Mouse (Mus musculus) spleen, adult 18-20 months (tissue): ENCODE data around the gene Knstrn.

Source experiments
- DNase-seq, 2 experiments: peaks; one replicate each; pipeline ENCODE4 v3.0.0; 2022; ENCODE audit warnings: mixed read lengths in 2 of 2

Knstrn gene

DNA sequence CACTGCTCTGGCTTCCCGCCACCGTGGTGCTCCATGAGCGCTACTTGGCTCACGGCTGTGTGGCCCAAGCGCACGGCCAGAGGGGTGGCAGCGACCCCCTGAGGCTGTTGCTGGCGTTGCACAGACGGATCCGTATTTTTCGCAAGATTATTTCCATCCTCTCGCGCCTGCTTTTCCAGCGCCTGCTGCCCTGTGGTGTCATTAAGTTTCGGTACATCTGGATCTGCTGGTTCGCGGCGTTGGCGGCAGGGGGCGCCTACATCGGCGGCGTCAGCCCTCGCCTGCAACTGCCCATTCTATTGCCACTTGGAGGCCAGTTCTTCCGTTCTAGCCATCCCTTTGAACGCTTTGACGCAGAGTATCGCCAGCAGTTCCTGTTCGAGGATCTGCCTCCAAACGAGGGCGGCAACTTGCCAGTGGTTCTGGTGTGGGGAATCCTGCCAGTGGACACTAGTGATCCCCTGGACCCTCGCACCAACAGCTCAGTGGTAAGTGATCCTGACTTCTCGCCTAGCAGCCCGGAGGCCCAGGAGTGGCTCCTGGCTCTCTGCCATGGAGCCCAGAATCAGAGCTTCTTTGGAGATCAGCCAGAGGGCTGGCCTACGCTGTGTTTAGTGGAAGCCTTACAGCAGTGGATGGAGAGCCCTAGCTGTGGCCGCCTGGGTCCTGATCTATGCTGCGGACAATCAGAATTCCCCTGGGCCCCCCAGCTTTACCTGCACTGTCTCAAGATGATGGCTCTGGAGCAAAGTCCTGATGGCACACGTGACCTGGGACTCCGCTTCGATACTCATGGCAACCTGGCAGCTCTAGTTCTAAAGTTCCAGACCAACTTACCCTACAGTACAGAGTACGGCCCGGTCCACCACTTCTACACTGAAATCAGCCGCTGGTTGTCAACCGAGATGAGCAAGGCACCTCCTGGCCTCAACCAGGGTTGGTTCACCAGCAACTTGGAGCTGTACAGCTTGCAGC is 23.0 kb upstream of the Knstrn start:
- DNase-seq, result peak in 1 of 2 experiments; percentile 35

DNA sequence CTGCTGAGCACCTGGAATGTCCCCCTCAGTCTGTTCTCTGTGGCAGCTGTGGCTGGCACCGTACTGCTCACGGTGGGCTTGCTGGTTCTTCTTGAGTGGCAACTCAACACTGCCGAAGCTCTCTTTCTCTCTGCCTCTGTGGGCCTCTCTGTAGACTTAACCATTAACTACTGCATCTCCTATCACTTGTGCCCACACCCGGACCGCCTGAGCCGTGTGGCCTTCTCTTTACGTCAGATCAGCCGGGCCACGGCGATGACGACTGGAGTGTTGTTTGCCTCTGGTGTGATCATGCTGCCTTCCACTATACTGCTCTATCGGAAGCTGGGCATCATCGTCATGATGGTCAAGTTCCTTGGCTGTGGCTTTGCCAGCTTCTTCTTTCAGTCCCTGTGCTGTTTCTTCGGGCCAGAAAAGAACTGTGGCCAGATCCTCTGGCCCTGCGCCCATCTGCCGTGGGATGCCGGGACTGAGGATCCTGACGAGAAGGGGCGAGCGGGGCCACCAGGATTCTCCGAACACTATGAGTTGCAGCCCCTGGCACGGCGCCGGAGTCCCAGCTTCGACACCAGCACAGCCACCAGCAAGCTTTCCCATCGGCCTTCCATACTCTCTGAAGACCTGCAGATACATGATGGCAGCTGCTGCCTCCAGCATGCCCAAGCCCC is 22.1 kb upstream of the Knstrn start:
- no peak for DNase-seq

DNA sequence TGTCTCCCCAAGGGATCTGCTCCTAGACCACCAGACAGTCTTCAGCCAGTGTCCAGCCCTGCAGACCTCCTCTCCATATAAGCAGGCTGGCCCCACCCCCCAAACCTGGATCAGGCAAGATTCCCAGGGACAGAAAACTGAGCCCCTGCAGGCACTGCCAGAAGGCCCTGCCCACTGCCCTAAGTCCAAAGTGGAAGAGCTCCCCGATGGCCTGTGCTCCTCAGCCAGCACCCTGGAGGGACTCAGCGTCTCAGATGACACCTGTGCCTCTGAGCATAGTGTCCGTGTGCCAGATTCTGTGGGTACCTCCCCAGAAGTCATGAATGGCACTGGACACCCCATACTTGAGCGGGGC is 21.6 kb upstream of the Knstrn start:
- DNase-seq, result no peak

DNA sequence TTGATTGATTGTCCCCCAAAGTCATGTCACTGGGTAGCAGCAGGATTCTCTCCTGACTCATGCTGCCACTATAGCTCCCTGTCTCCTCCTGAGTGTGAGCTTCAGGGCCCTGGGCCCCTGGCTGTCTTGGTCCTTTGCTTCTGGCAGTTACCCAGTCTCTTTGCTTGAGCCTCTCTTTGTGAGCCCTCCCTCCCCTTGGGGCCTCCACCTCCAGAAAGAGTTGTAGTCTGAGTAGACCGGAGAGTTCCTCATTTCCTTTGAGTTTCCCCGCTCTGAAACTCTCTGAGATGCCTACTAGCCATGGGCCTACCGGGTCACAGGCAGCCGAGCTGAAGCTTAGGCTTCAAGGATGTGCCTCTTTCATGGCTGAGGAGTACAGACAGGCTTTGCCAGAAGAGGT is 20.2 kb upstream of the Knstrn start:
- DNase-seq, result no peak

DNA sequence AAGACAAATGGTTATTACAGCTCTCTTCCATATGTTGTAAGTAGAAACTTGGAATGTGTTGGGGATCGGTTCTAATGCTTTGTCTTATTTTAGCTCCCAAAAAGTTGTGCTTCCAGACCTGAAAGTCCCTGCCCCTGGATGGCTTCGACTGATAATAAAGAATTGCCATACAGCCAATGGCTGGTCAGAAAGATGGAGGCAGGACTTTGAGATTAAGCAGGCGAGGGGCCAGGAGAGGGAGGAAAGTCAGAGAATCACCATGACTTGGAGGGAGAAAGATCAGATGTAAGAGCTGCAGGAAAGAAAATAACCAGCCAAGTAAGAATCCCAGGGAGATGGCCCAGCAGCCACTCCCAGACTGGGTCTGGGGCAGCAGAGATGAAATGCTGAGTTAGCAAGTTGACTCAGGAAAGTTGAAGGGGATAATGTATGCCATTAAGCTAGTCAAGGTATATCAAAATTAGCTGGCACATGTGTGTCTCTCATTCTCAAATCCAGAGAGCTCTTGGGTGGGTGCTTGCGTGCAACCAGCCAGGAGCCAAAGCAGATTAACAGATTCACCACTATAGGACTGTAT is 11.2 kb upstream of the Knstrn start:
- DNase-seq, result no peak

DNA sequence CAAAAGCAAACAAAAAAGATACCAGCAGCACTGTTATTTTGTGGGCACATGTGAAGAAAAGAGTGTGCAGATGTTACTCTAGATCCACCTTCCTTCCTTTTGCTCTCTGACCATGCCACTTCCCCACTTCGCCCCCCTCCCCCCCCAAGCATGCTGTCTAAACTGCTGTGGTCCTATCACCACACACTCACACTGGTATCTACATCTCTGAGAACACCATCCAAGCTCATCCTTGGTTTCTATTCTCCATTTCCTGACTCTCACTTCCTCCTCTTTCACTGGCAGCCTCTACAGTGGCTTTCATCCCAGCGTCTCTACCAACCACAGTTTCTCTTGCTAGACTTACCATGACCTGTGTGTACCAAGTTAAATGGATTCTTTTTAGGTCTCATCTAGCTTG is 9.3 kb upstream of the Knstrn start:
- DNase-seq, result no peak

DNA sequence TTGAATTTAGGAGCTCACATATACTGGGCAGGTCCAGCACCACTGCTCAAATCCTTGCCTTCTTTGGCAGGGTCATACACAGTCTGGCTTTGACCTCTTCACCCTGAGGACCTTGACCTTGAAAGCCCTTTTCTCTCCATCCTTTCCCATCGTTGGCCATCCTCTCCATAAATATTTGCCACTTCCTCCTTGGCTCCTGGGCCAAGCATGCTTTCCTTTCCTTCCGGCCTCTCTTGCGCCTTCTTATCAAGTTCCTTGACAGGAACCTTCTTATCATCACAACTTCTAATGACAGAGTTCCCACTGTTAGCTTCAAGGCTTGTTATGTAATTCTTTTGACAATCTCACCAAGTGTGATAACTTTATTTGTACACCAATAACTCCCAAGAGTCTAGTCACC is 8.7 kb upstream of the Knstrn start:
- no peak for DNase-seq

DNA sequence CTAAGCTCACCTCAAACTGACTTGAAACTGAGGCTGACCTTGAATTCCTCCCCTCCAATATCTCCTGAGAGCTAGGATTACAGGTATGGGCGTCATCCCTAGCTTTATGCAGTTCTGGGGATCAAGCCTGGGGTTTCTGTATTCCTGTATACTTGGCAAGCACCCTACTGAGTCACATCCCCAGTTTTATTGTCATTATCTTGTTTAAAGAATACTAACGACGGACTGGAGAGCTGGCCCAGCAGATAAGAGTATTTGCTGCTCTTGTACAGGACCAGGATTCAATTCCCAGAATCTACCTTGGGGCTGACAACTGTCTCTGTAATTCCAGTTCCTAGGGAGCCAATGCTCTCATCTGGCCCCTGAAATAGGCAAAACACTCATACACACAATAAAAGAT is 8.0 kb upstream of the Knstrn start:
- no peak for DNase-seq

DNA sequence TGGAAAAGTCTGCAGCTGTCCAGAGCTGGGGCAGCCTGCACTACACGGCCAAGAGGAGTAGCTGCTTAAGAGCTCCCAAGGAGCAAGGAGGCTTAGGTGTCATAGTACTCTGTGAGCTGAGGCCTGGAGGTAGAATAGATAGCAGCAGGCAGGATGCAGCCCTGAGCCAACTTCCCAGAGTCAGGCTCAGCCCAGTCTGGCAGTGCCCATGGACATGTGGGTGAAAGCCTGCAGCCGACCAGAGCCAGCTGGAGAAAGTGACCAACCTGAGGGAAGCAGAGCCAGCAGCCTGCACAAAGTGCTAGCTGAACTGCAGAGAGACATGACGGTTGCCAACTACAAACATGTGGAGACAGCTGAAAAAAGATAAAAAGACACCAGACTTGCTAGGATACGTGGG is 6.9 kb upstream of the Knstrn start:
- no peak for DNase-seq

DNA sequence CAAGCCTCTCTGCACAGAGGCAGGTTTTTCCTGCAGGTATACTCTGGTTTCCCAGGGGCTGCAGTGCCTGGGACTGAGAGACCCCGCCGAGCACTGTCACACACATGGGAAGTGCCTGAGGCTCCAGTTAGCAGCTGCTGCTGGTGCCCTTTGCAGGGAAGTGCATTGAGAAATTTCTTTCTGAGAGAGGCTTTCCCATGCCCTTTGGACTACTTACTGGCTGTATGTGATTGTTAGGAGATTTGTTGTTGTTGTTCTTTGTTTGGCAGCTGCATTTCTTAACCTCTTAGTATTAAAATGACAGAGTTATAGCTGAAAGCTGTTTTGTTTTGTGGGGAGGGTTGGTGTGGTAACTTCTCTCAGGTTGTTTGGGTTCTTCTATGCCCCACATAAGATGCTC is 2.9 kb upstream of the Knstrn start:
- DNase-seq, result no peak

DNA sequence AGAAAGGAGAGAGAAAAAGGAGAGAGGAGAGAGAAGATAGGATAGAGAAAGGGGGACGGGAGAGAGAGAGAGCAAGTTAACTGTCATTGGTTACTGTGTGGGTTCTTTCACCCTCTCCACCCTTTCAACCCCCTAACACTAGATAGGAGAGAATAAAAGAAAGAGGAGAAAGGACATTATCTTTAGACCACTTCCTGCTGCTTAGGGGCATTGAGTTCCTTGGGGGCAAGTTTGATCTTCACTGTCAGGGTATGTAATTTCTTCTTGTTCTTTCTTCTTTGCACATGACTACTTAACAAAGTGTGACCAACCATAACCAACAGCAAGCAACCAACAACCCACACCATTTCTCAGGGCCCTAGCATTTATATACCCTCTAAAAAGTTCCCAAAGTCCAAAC is 1.1 kb upstream of the Knstrn start:
- no peak for DNase-seq

DNA sequence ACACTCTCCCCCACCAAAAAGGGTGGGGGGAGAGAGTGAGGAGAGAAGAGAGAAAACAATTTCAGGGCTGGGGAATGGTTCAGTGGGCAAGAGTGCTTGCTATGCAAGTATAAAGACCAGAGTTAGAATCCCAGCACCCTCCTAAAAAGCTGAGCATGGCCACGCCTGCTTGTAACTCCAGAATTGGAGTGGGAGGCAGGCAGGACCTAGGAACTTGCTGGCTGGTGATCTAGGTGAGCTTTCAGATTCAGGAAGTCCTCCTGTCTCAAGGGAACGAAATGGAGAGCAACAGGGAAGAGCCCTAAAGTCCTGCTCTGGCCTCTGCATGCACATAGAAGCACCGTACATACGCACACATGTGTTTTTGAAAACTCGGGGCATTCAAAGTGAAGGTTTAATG is 9.0 kb downstream of the Knstrn start:
- DNase-seq, result no peak

DNA sequence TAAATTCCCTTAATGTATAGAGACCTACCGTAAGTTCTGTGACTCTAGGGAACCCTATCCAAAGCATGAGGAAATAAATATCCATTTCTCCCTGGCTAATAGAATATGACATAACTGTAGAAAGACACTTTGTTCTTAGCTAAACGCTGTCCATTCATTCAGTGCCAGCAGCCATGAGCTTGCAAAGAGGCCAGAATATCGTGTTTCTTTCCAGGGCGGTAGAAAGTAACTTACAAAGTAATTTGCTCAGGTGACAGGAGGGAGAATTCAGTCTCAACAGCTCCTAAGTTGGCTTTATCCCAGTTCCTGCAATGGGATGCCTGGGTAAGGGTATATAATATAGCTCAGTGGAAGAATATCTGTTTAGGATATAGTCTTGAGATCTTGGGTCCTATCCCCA is 10.6 kb downstream of the Knstrn start:
- no peak for DNase-seq

DNA sequence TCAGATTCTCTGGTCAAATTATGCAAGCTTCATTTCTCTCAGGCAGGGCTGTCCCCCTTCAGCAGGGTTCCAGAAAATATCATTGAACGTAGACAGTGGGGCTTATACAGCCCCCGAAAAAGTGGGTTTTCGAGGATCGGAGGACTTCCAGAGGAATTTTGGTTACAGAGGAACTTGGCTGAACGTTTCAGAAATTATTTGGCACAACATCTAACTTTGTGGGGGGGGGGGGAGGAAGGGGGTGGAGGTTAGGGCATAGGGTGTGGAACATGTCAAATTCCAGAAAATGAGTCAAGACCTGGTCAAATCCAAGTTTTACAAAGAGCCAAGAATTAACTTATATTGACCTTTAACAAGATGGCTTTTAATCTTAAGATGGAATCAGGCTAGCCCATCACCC is 15.3 kb downstream of the Knstrn start:
- DNase-seq, result no peak

DNA sequence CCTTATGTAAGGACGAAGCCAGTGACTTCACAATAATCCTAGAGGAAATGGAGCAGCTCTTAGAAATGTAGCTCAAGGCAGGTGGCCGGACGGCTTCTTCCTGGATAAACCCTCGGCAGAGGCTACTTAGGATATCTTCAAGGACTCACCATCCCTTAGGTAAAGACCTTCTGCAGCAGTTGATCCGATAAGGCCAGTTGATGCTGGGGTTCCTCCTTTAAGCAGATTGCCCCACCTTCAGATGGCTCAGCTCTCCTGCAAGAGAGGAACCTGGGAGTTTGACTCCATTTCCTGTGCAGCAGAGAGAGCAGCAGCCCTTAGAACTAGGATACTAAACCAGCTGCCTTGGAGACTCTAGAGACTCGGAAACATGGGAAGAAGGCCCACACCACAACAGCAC is 20.3 kb downstream of the Knstrn start:
- DNase-seq, result no peak

DNA sequence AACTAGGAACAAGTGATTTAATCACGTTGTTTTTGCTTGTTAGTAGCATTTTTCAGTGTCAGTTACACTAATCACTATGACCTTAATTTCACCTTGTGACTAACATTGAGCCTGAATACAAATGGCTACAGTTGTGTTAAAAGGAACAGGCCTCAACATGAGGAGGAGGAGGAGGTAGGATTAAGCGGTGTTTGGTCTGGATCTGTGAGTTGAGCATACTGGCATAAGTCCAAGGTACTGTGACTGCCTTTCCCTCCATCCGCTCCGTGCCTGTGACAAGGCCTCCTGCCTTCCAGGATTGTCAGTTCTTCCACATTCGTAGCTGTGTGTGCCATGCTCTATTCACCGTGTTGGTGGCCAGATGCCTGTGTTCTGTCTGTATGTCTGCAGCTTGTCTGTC is 21.3 kb downstream of the Knstrn start:
- DNase-seq, result no peak

DNA sequence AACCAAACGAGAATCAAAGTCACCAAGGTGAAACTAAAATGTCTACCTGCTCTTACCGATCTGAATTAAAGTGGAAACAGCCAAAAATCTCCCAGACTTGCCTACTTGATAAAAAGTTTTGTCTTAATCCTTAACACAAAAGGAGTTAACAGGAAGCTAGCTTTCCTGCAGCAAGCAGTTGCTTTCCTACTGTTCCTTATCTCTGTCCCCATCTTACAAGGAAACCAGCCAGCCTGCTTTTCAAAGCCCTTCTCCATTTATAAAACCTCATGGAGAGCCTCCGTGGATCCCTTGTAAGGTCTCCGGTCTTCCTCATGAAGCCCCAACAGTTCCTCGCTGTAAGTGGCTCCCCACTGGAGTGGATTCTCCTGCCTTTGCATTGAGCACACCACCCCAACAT is 24.5 kb downstream of the Knstrn start:
- no peak for DNase-seq

DNA sequence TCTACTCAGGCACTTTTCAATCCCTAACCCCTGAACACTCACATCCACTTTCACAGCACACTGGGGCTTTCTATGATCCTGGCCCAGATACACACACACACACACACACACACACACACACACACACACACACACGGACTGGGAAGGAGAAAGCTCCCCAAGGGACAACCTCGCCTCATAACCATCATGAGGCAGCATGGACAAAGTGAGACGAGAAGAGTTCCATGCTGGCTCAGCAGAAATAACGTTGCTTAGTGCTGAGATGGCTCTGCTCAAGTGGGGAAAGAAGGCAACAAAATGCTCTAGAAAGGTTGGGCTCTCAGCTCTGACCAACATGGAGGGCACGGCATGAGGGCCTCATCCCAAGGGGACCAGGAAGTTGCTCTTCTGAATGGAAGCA is 27.4 kb downstream of the Knstrn start:
- DNase-seq, result no peak

DNA sequence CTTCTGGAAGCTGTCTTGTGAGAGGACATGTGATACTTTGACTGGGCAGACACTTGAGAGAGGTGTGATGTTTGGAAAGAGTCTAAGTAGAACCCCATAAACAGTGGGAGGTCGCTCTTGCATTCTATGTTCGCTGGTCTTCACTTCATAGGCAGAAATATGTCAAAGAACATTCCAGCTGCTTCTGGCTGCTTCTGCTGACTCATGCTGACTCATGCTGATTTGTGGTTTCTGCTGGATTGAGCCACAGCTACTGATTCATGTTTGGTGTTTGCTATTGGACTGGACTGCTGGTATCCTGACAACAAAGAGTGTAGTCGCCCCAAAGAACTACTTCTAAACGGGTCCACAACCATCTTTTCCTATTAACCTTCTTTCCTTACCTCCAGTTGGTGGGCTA is 28.0 kb downstream of the Knstrn start:
- DNase-seq, result no peak

DNA sequence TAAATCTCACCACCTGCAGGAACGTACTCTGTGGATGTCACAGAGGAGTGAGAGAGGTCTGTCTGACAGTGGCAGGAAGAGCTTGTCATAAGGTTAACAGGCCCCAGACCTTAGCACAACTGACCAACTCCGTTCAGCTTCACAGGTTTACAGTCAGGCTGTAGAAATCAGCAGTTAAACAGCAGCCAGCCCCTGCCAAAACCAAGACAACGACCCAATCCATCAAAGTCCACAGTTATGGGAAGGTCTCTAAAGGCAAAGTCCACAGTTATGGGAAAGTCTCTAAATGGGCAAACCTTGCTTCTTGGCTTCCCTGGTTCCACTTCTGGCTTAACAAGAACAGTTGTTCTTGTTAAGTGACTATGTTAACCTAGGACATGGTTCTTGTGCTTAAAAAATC is 30.6 kb downstream of the Knstrn start:
- DNase-seq, result no peak

DNA sequence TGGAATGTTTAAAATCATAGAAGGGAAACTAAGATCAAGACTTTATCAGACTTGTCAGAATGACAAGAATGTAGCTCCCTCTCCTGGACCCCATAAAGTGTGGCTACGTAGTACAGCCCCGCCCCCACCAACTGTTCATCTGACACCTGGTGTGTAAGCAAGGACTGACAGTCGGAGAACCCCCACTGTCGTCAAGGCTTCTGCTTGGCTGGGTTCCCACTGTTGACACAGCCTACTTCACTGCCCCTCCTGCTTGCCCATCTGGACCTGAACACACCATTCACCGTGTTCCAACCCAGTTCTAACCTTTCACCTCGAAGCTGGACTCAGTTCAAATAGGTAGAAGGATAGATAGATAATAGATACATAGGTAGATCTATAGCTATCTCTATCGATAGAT is 32.4 kb downstream of the Knstrn start:
- no peak for DNase-seq

DNA sequence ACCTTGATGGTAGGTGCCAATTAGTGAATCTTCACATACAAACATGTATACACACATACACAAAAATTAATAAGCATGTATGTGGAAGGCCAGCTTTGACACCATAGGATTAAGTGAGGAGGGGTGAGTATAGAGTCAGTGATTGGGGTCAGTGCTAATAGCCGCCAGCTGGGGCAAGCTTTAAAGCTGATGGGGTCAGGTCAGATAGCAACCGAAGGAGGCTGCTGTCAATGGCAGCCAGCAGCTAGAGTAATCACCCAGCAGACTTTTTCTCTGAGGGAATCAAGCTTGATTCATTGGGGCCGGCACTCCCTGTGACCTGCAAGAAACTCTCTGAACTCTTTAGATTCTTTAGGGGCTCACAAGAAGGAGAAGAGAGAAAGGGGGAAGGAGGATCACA is 38.0 kb downstream of the Knstrn start:
- no peak for DNase-seq

DNA sequence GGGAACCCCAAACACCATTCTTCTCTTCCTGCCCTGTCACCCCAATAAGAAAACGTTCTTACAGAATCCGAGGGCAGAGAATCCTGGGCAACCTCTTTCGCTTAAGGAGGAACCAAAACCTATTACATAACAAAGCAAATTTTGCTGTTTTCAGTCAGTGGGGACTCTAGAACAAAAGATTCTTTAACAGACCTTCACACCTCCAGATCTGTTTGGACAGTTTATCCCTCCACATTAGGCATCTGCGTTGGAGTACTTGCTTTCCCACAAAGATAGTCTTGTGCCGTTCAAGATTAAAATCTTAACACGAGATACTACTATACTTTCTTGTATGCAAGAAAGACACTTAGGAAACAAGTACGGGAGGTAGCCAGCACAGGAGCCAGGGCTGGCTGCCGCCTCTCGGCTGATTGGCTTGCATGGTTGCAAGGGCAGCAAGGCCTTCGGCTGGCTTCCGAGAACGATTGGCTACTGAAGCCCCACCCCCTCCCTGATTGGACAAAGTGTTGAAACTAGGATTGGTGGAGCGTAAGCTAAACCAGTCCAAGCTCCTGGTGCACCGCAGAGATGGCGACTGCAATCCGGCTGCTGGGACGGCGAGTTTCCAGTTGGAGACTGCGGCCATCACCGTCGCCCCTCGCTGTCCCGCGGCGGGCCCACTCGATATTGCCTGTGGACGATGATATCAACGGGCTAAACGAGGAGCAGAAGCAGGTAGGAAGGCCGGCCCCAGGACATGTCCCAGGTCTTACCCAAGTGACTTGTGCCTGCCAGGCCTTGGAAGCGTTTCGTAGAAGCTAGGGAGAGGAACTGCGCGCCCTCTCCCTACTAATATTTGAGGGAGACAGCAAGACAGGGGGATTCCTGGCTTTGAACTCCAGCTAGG is 47.9 kb downstream of the Knstrn start, which contains the start of gene Ivd:
TSS of gene Ivd (plus strand) at position 501 of the 886 bp plus-strand sequence.
- DNase-seq, result peak; percentile 76 to 80
